Mouse (Mus musculus) liver, embryonic 18 days (tissue): ENCODE data around the gene Abcd4. TPM values are rescaled to one million over a fixed set of nuclear protein-coding genes. Genes with fewer than 3 reads are reported as not detected.

ENCODE experiments used
- polyA plus RNA-seq: library from polyadenylated mRNA; depleted of rRNA; stranded (reverse); fragments of >200 nt; gene quantifications from 2 replicates; pipeline ENCODE4 v1.2.3, GENCODE M21; 2012; rRNA removed

Gene Abcd4
- polyA plus RNA-seq = 4.5 and 5.5 TPM in 2 replicates

DNA sequence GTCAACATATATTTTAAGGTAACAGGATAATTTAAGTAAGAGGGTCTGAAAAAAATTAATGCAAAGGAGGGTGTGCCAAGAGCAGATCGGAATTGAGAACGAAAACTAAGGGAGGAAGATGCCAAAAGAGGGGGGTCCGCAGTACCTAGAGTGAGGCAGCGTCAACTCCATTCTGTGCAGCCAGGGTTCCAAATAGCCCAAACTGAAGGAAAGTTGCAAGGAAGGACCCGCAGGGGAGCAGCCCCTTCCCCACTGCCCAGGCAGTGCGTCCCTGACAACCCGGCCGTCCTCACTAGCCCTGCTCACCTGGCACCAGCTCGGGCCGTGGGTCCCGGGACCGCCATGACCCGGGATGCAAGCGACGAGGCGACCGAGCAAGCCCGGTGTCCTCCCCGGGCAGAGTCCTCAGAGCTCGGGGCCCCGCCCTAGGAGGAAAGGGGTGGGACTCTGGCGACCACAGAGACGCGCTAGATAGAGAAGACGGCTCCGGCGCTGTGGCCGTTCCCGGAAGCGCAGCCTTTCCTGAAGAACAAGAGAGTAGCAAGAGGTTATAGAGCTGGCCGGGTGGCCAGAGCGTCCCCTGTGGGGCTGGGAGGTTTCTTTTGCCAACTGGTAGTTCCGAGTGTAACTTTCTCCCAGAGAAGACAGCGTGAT, at the start of gene Abcd4:
Gene Abcd4, minus strand, starts transcription at position 437 of the 654 bp plus-strand sequence.

DNA sequence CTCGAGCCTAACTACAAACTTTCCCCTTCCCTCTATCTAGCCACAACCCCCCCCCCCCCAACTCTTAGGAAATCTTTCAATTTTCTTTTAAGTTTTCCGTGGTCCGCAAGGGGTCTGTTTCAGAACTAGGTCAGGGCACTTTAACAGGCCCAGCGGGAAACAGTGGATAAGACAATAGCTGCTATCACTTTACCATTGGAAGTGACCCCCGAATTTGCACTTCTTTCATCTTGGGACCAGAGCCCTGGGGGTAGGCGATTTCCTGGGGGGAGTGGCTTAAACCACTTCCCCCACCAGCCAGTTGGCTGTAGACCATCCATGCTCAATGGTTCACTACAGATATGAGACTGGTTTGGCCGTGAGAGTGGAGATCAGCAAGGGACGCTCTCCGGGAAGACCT, 23.4 kb upstream of the Abcd4 start, which contains the start of gene Vrtn:
Gene Vrtn, plus strand, starts transcription at position 366 of the 400 bp plus-strand sequence.

DNA sequence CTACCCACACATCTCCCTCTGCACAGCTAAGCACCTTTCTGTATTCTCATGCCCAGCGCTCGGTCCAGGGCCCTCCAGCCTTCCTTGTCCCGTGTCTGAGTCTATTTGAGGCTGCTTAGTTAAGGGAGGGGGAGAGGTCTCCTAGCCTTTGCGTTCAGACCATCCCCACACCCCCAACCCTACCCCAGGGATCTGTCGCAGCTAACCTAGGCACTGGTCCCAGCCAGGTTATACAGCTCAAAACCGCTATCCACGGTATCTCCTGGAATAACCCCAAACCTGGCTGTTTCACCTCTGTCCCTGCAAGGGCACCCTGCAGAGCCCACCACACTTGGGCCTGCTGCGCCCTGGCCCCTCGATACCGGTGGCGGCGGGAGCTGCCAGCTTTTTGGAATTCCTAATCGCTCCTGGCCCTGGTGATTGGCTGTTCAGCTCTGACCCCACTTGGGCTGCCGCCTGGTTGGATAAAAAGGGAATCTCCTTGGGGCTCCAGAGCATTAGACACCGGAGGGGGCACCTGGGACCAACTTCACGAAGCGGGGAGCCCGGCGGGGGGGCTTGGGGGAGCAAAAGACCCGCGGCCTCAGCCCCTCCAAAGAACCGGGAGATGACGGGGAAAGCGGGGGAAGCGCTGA, 47.8 kb downstream of the Abcd4 start, which contains the start of gene Vsx2:
Gene Vsx2, plus strand, starts transcription at position 427 of the 635 bp plus-strand sequence.

Other genes starting within 250 kb of the Abcd4 start
- 8.9 and 10.3 TPM in 2 replicates for gene Entpd5, start 208.4 kb downstream of the Abcd4 start, polyA plus RNA-seq
- gene Bbof1, start 208.3 kb downstream of the Abcd4 start, polyA plus RNA-seq = 0.28 and 0.32 TPM in 2 replicates
- 7.4 and 7.8 TPM in 2 replicates for gene Rnf113a2, start 200.2 kb downstream of the Abcd4 start, polyA plus RNA-seq
- 57.0 and 59.6 TPM in 2 replicates for gene Aldh6a1, start 166.4 kb downstream of the Abcd4 start, polyA plus RNA-seq
- gene Lin52, start 166.0 kb downstream of the Abcd4 start, polyA plus RNA-seq = 6.0 and 7.0 TPM in 2 replicates
- not detected in 2 replicates for gene Vsx2, start 47.7 kb downstream of the Abcd4 start, polyA plus RNA-seq
- gene Vrtn, start 23.6 kb upstream of the Abcd4 start, polyA plus RNA-seq = not detected in 2 replicates
- gene Syndig1l, start 81.4 kb upstream of the Abcd4 start, polyA plus RNA-seq = 0.08 TPM in 2 replicates
- 43.3 and 50.5 TPM in 2 replicates for gene Npc2, start 155.7 kb upstream of the Abcd4 start, polyA plus RNA-seq
- gene Isca2, start 155.8 kb upstream of the Abcd4 start, polyA plus RNA-seq = 60.1 and 66.6 TPM in 2 replicates